Mouse (Mus musculus) ES-Bruce4 (cell line): ENCODE measurements around the gene Zfp512b.

ENCODE experiments used
- CTCF ChIP-seq: IDR thresholded peaks from one replicate; pipeline ENCODE4 v1.8.1; 2011; ENCODE audit warnings: low read depth, low read length
- EP300 ChIP-seq: IDR thresholded peaks from 2 replicates; pipeline ENCODE4 v1.6.1; 2011; ENCODE audit warnings: low read depth, low read length; ENCODE audit not compliant: insufficient read depth

- TF ChIP-seq CTCF: no peak
- TF ChIP-seq EP300: no peak
Measured at GRCm38 (mm10) chr2:181553772-181554171, 38.8 kb downstream of the Zfp512b start.
